Mouse (Mus musculus): ENCODE measurements around the gene Abcc2.

The Abcc2 gene

DNA sequence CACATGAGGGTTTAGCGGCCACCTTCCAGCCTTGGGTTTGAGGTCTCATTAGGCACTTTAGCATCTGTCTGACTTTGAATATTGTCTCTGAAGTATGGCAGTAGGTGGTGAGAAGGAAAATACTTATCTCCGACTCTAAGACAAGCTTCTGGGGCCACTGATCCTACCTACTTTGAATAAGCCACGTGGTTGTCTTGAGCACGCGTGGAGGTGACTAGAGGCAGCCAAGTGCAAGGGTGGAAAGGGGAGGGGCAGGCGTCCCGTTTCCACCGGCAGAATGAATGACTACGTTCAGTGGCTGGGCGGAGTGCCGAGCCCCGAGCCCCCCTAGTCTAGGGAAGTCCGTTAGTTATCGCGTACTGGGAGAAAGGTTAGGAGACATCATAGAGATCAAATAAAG is 65.1 kb downstream of the Abcc2 start:
- ATAC-seq (ENCODE audit: insufficient number of reproducible peaks, low FRiP score, low TSS enrichment): no peak

GRCm38 (mm10) chr19:43847966-43848365 is 66.0 kb downstream of the Abcc2 start:
- no peak for ATAC-seq (ENCODE audit: insufficient number of reproducible peaks, low FRiP score, low TSS enrichment)

DNA sequence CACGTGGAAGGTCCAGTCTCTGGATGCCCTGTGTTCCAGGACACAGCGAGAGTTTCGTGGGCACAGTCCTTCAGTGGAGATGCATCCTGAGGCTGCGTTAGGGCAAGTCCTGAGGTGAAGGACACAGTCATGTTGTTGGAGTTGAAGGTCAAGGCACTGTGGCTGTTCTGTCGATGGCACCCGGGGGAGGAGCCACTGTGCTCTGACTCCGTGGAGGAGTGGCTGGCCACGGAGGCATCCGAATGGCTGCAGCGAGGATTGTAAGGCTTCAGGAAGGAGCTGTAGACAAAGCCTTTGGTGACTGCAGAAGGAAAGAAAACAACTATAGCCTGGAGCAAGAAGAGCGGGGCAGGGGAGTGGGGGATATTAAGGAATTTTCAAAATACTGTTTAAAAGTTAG is 68.0 kb downstream of the Abcc2 start:
- ATAC-seq (ENCODE audit: insufficient number of reproducible peaks, low FRiP score, low TSS enrichment): no peak

GRCm38 (mm10) chr19:43851996-43852630 is 70.1 kb downstream of the Abcc2 start:
- ATAC-seq (ENCODE audit: insufficient number of reproducible peaks, low FRiP score, low TSS enrichment): peak; percentile 72

- no peak for ATAC-seq (ENCODE audit: insufficient number of reproducible peaks, low FRiP score, low TSS enrichment)
Observed at GRCm38 (mm10) chr19:43852837-43853545, 71.0 kb downstream of the Abcc2 start.

DNA sequence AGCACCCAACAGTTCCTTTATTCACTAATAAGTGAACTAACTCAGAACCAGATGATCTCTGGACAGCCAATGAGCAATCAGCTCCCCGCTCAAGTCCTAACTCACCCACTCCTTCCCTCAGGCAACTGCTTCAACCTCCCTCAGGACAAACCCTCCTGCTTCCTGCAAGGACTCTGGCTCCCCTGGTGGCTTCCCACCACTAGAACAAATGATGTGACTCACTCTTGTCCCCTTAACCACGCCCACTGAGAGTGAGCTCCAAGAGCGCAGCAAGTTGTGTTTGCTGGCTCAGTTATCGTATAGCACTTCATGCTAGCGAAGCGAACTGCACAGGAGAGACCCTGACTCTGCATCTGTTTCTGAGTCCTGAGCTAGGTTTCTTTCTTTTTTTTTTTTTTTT is 75.4 kb downstream of the Abcc2 start:
- no peak for ATAC-seq (ENCODE audit: insufficient number of reproducible peaks, low FRiP score, low TSS enrichment)

GRCm38 (mm10) chr19:43870418-43870817 is 88.4 kb downstream of the Abcc2 start:
- ATAC-seq (ENCODE audit: insufficient number of reproducible peaks, low FRiP score, low TSS enrichment): no peak

GRCm38 (mm10) chr19:43874351-43874750 is 92.4 kb downstream of the Abcc2 start:
- ATAC-seq (ENCODE audit: insufficient number of reproducible peaks, low FRiP score, low TSS enrichment): no peak

DNA sequence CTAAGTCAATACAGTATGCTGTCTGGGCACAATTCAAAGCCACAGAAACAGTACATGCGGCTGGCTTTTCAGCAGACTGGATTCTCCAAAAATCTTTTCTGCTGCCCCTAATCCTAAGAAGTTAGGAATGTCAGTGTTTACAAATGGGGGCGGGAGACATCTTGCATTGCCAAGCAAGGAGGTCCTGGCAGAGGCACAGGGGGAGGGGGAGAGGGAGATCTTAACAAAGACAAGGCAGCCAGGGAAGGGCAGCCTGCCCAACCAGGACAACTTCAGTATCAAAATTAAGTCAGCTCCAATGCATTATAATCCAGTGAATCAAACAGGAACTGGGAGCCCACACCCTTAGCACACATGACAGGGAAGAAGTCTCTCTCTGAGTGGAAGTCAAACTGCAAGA is 94.0 kb downstream of the Abcc2 start:
- no peak for ATAC-seq (ENCODE audit: insufficient number of reproducible peaks, low FRiP score, low TSS enrichment)

DNA sequence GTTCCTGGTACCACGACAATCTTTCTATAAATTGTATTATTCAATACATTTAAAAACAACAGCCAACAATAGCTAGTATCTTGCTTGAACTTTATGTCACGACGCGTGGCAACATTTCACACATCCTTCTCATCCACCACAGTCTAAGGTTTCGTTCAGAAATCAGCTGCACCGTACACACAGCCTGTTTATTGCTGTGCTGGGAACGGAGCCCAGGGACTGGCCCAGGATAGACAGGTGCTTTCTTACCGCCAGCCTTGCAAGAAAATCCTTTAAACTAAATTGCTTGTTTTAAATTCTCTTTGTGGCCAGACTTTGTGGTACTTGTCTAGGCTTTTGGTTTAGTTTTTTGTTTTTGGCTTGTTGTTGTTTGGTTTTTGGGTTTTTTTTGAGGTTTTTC is 95.4 kb downstream of the Abcc2 start:
- no peak for ATAC-seq (ENCODE audit: insufficient number of reproducible peaks, low FRiP score, low TSS enrichment)

GRCm38 (mm10) chr19:43878111-43879092 is 96.4 kb downstream of the Abcc2 start:
- no peak for ATAC-seq (ENCODE audit: insufficient number of reproducible peaks, low FRiP score, low TSS enrichment)

- peak; percentile 78 for ATAC-seq (ENCODE audit: insufficient number of reproducible peaks, low FRiP score, low TSS enrichment)
Observed at GRCm38 (mm10) chr19:43879401-43880212, 97.6 kb downstream of the Abcc2 start.

DNA sequence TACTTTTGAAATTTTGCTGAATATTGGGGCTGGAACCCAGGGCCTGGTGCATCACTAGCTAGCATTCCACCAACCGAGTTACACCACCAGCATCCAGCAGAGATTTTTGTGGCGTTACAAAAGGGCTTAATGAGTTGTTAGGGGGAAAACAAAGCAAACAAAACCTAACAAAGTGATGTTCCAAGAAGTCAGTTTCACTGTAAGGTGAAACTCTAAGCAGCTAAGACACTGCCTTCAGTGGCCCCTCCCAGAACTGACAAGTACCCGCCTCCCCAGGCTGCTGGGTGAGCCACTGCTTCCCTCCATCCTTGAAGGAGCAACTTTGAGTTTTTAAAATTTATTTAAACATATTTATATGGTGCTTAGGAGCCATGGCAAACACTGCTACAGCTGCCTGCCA is 98.4 kb downstream of the Abcc2 start:
- no peak for ATAC-seq (ENCODE audit: insufficient number of reproducible peaks, low FRiP score, low TSS enrichment)

- no peak for ATAC-seq (ENCODE audit: insufficient number of reproducible peaks, low FRiP score, low TSS enrichment)
Observed at GRCm38 (mm10) chr19:43881615-43882014, 99.6 kb downstream of the Abcc2 start.

DNA sequence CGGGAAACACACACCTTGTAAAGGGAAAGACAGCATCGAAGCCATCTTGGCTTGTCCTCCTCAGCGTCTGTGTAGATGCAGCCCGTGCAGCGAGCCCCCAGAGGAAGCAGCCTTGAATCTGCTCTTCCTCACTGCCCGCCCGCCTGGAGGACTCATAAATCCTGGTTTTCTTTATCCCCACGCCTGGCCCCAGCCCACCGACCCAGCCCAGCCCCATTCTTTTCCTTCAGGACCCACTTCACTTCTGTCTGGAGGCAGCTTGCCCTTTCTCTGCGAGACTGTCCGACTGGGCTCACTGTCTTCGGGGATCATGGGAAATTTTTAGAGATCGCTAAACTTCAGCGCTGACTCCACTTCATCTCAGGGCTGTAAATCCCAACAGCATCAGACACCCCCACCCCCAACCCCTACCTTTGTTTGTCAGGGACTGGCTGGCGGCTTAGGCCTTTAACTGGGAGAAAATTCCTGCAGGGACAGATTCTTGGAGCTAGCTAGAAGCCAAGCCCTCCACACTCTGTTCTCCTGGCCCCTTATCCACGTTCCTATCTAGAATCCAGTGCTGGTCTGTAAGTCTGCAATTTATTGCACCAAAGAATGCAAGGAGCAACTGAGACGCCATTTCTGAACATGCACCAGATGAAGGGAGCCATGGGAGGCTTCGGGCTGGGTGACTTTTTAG is 101.0 kb downstream of the Abcc2 start:
- no peak for ATAC-seq (ENCODE audit: insufficient number of reproducible peaks, low FRiP score, low TSS enrichment)

- no peak for ATAC-seq (ENCODE audit: insufficient number of reproducible peaks, low FRiP score, low TSS enrichment)
Observed at GRCm38 (mm10) chr19:43884668-43885498, 102.9 kb downstream of the Abcc2 start.

DNA sequence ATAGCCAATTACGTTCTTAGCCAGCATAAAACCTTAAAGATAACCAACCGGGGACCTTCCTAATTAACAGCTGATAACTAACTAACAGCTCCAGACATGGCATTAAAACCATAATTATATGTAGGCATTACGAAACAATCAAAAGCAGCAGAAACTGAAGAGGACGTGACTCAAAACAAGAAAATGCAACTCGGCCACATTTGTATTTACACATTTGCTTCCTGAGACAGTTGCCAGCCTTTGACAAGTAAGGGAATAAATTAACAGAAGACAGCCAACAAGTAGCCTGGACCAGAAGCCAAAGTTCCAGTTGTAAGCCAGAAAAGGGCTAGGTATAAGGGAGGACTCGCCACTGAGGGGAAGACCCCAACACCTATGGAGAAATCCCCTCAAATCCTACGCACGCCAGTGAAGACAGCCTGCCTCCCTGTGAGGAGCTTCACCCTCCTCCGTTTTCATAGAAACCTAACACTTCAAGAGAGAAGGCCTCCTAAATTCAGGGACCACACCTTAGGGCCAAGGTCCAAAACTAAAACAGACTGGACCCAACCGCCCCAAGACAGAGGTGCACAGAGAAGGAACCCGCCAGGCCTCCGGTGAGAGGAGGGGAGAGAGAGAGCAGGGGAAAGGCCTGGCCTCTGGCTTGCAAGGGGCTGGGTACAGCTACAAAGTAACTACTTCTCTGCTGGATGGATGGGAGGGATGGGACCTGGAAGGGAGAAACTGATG is 104.5 kb downstream of the Abcc2 start:
- ATAC-seq (ENCODE audit: insufficient number of reproducible peaks, low FRiP score, low TSS enrichment): no peak

DNA sequence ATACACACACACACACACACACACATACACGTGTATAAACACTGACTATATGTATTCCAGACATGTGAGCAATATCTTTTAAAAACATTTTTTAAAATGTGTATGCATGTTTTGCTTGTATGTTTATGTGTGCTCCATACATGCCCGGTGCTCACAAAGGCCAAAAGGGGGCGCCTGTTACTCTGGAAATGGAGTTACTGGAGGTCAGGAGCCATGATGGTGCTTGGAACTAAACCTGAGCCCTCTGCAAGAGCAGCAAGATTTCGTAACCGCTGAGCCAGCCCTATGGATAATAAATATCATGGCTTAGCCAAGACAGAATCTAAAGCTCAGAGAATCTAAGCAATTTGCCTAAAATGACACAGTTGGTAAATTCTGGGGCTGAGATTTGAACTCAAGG is 105.2 kb downstream of the Abcc2 start:
- ATAC-seq (ENCODE audit: insufficient number of reproducible peaks, low FRiP score, low TSS enrichment): no peak

Measured in cerebellum, adult (tissue).